Mouse (Mus musculus): Measurements from ENCODE around the gene Cnbp.

DNA sequence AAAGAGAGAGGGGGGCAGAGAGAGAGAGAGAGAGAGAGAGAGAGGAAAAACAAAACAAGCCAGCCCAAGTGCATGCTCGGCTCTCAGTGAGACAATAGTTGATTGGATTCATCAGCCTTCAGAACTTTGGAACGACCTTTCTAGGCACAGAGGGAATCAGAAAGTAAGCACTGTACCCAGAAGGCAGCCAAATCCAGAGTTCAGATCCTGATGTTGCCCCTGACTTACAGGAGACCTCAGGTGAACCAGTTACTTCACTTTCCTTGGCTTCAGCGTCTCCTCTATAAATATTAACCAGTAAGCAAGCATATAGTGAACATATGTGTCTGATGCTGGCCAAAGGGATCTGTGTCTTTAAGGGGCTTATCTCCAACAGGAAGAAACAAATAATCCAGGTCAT is 42.4 kb downstream of the Cnbp start:
- no peak for TF ChIP-seq POLR2A (IDR thresholded peaks at IDR 0.05; ENCODE audit: low read depth, low read length)
- no peak for TF ChIP-seq CTCF (IDR thresholded peaks at IDR 0.05; ENCODE audit: extremely low read depth, insufficient read depth, insufficient read length, insufficient replicate concordance)

Data from spleen, adult 2 months (tissue).